Mouse (Mus musculus) stomach, embryonic 15.5 days (tissue): Measurements from ENCODE around the gene Mcm7. TPM values are rescaled to one million over a fixed set of nuclear protein-coding genes. Genes with fewer than 3 reads are reported as not detected.

Experiments used
- ATAC-seq: fragments of 200-750 bp; cut with Nextera tagmentation; 2 replicates; pipeline ENCODE4 v1.8.0; 2017; ENCODE audit warnings: low read depth, moderate number of reproducible peaks, moderate TSS enrichment; ENCODE audit not compliant: insufficient read depth, low FRiP score
- H3K27ac ChIP-seq: fragments of 300-500 bp; sonication (generic); 2 replicates; pipeline ENCODE4 v1.5.1; 2015; ENCODE audit warnings: mild to moderate bottlenecking, inconsistent platforms
- H3K27me3 ChIP-seq: fragments of 300-500 bp; sonication (generic); replicated peaks from 2 replicates; pipeline ENCODE4 v1.6.1; 2015; ENCODE audit warnings: inconsistent platforms
- H3K36me3 ChIP-seq: fragments of 300-500 bp; sonication (generic); 2 replicates; pipeline ENCODE4 v1.6.1; 2015; ENCODE audit warnings: inconsistent platforms
- H3K4me1 ChIP-seq: fragments of 300-500 bp; sonication (generic); 2 replicates; pipeline ENCODE4 v1.6.1; 2015; ENCODE audit warnings: inconsistent platforms
- H3K4me2 ChIP-seq: fragments of 300-500 bp; sonication (generic); 2 replicates; pipeline ENCODE4 v1.6.1; 2015; ENCODE audit warnings: mild to moderate bottlenecking, inconsistent platforms
- H3K4me3 ChIP-seq: fragments of 300-500 bp; sonication (generic); replicated peaks from 2 replicates; pipeline ENCODE4 v1.5.1; 2015; ENCODE audit warnings: inconsistent platforms
- H3K9ac ChIP-seq: fragments of 300-500 bp; sonication (generic); 2 replicates; pipeline ENCODE4 v1.6.1; 2015; ENCODE audit warnings: inconsistent platforms
- H3K9me3 ChIP-seq: fragments of 300-500 bp; sonication (generic); 2 replicates; pipeline ENCODE4 v1.6.1; 2016; ENCODE audit warnings: inconsistent platforms
- WGBS: fragments of 180-500 bp; shearing (Covaris S2); methylation state at CpG from one replicate; pipeline ENCODE4 v1.1.7; 2015; 5-methylcytosine and 5-hydroxymethylcytosine counted together
- polyA plus RNA-seq: library from polyadenylated mRNA; unstranded; fragments of >200 nt; fragmentation: Nextera tagmentation; extraction: Ambion mirVana; gene quantifications from 2 replicates; pipeline ENCODE4 v1.2.1, GENCODE M21; 2015

Mcm7 gene
- polyA plus RNA-seq, 1 experiment from 2014 or later = 150 TPM

DNA sequence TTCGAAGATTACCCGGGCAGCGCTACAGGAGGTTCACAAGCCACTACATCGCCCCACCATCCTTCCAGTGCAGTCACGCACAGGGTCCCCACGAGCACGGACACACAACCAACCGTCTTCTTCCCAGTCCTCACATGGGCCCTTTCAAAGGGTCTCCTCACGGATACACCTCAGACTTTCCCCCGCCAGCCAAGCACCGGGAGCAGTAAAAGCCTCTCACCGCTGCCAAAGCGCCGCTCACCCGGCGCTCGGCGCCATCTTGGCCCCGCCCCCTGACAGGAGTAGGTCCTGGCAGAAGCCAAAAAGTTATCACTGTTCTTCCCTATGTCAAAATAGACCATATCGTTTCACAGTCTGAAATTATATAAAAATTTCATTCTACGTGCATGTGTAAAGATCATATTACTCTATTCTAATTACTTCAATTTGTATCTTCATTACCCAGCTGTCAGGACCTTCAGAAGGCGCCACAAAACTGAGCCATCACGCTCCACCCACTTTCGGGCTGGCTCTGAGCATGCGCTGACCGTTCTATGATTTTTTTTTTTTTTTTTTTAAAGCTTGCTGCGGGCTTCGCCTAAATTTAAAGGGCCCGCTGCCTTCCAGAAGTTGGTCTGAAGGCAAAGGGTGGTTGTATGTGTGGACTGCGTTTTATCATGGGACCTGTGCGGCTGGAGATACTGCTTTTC, 14.9 kb upstream of the Mcm7 start, which contains the start of the genes Taf6 and Cnpy4:
Taf6 (minus strand) TSS at position 502 of the 689 bp plus-strand sequence.
Cnpy4 (plus strand) TSS at position 536 of the 689 bp plus-strand sequence.
- H3K9ac ChIP-seq = peak within 1 kb of the TSS; percentile 90
- peaks cover 6% of the 10 kb centered on the region; the same call in 1 of the 2 replicates for H3K4me1 ChIP-seq
- peaks cover 11% of the 10 kb centered on the region; the same call in 1 of the 2 replicates for H3K36me3 ChIP-seq
- under 1% methylated on average over 31 of the region's 31 CpGs for WGBS
- H3K27ac ChIP-seq = peak within 1 kb of the TSS; percentile 82
- H3K4me3 ChIP-seq = peak within 1 kb of the TSS; percentile 87
- peak within 1 kb of the TSS; percentile 75 for H3K4me2 ChIP-seq
- H3K27me3 ChIP-seq = no peaks in the 10 kb centered on the region
- H3K9me3 ChIP-seq = no peaks in the 10 kb centered on the region
- peak; percentile 88 for ATAC-seq

DNA sequence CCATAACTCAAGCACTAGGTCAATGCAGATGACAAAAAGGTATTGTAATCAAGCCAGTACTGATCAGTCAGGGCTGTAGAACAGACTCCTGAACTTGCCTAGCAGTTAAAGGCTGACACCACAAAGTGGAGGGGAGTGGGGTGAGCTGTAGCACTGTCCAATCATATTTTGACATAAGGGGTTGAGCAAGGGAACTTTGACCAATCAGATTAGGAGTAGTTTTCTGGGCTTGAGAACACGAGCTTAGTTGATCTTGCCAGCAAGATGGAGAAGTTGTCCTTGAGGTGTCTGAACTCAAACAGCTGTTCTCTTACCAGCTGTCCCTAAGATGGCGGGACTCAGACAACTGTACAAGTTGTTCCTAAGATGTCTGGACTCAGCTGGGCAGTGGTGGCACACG, 995 bp upstream of the Mcm7 start:
- 73% methylated on average over 3 of the region's 3 CpGs for WGBS
- Histone ChIP-seq H3K4me2 (peak overlapping the region; percentile 87; the same call in 1 of the 2 replicates), H3K27me3 (no peaks in the 10 kb centered on the region), H3K4me1 (peaks cover 10% of the 10 kb centered on the region), H3K9ac (no peak overlapping the region), H3K36me3 (peaks cover 27% of the 10 kb centered on the region), H3K4me3 (peak overlapping the region; percentile 73; the same call in 1 of the 2 replicates), H3K27ac (no peak overlapping the region), H3K9me3 (no peaks in the 10 kb centered on the region)
- no peak for ATAC-seq

DNA sequence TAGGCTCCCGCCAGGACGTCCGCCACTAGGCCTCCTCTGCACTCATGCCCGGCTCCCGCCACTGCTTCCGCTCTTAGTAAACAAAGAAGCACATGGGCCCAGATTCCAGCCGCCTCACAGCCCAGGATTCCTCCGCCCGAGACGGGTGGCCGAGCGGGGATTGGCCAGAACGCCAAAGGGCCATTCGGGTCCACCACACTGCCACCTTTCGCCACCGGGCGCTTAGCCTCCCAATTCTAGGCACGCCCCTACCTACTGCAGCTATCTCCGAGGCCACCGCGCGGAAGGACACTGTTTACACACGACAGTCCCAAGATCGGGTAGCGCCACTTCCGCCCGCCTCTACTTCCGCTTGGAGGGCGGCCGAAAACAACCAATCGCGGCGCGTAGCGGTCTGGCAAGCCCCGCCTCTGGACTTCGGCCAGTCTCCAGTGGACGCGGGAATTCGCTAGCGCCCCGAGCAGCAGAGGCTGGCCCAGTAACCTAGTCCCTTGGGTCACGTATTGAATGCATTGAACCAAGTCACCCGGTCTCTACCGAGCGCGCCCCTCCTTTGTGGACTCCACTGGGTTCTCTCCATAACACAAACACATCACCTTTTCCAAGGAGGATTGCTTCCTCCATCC, 1.2 kb downstream of the Mcm7 start:
- Histone ChIP-seq H3K27me3 (no peaks in the 10 kb centered on the region), H3K4me3 (peak overlapping the region; percentile 73), H3K9ac (peak overlapping the region; percentile 71), H3K36me3 (peaks cover 28% of the 10 kb centered on the region), H3K4me2 (peak overlapping the region; percentile 87), H3K9me3 (no peaks in the 10 kb centered on the region), H3K4me1 (peaks cover 10% of the 10 kb centered on the region), H3K27ac (peak overlapping the region; percentile 96)
- ATAC-seq = peak; percentile 86
- under 1% methylated on average over 47 of the region's 47 CpGs for WGBS

DNA sequence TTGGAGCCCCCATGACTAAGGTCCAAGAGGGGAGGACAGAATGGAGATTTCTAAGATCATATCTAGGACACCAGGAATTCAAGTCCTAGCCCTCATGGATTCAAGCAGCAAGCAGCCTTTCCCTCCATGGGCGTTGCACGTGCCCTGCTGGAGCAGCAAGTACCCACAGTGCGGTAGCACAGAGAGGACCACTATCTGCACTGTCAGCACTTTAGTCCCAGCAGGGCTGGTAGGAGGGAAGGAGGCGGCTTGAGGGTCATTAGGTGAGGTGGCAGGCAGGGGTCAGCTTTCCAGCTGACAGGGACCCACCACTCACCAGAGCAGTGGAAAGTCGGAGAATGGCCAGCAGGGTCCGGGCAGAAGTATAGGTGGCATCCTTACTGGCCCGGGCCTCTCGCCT, 6.6 kb downstream of the Mcm7 start:
- Histone ChIP-seq H3K4me3 (no peak overlapping the region), H3K27me3 (no peaks in the 10 kb centered on the region), H3K36me3 (peaks cover 63% of the 10 kb centered on the region), H3K9ac (no peak overlapping the region), H3K9me3 (no peaks in the 10 kb centered on the region), H3K27ac (no peak overlapping the region), H3K4me1 (peaks cover 9% of the 10 kb centered on the region), H3K4me2 (no peak overlapping the region)
- WGBS = 71% methylated on average over 8 of the region's 8 CpGs
- ATAC-seq = no peak

DNA sequence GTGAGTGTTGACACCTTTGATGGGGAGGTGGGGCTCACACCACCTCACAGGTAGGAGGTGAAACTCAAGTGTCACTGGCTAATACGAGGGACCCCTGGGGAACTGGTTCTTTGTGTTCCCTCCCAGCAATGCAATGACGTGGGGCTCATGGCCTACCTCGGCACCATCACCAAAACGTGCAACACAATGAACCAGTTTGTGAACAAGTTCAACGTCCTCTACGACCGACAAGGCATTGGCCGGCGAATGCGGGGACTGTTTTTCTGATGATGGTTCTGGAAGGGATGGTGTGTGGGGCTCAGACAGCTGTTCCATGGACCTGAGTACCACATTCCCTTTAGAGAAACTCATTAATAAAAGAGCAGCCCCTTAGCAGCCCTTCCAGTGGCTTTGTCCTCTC, 8.6 kb downstream of the Mcm7 start:
- WGBS = 63% methylated on average over 10 of the region's 10 CpGs
- H3K36me3 ChIP-seq = peaks cover 63% of the 10 kb centered on the region
- no peaks in the 10 kb centered on the region for H3K9me3 ChIP-seq
- ATAC-seq = no peak
- H3K27ac ChIP-seq = no peak overlapping the region
- H3K9ac ChIP-seq = no peak overlapping the region
- H3K4me3 ChIP-seq = no peak overlapping the region
- H3K27me3 ChIP-seq = no peaks in the 10 kb centered on the region
- peaks cover 9% of the 10 kb centered on the region for H3K4me1 ChIP-seq
- no peak overlapping the region for H3K4me2 ChIP-seq

DNA sequence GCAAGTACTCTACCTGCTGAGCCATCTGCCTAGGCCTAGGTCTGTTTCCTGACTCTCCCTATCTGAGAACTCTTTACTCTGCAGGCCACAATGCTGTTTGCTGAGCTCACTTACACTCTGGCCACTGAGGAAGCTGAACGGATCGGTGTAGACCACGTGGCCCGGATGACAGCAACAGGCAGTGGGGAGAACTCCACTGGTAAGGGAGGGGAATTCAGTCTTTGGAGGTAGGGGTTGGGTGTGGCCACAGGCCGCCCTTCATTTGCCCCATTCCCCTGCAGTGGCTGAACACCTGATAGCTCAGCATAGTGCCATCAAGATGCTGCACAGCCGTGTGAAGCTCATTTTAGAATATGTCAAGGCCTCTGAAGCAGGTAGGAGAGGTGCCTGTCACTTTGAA, 9.2 kb downstream of the Mcm7 start:
- H3K4me1 ChIP-seq = peaks cover 9% of the 10 kb centered on the region
- no peak overlapping the region for H3K4me3 ChIP-seq
- ATAC-seq = no peak
- H3K36me3 ChIP-seq = peaks cover 59% of the 10 kb centered on the region
- H3K27ac ChIP-seq = no peak overlapping the region
- 55% methylated on average over 6 of the region's 6 CpGs for WGBS
- H3K9me3 ChIP-seq = no peaks in the 10 kb centered on the region
- H3K4me2 ChIP-seq = no peak overlapping the region
- H3K27me3 ChIP-seq = no peaks in the 10 kb centered on the region
- no peak overlapping the region for H3K9ac ChIP-seq

DNA sequence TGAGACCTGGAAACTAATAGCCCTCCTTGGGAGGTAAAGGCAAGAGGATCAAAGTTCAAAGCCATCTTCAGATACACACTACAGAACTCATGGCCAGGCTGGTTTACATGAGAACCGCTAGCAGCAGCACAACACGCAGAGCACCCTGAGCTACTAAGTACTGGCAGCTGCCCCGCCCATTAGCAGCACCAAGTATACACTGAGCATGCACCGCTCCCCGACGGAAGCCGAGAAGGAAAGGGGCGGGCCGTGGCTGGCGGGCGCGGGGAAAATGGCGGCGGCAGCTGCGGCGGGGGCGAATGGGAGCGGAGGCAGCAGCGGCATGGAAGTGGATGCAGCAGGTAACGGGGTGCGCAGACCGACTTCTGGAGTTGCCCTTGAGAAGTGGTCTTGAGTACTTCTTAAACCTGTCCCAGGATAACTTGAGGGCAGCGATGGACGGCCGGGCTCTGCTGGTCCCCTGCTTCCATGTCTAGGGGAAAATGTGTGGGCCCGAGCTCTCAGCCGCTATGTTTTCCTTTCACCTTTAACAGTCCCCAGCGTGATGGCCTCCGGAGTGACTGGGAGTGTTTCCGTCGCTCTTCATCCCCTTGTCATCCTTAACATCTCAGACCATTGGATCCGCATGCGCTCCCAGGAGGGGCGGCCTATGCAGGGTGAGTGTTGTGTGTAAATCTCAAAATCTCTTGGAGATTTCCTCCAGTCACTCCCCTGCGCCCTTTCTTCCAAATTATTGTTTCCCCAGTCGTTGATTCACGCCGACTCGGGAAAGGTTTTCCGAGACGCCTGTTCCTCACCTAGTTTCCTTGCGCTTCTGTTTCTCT, 11.2 kb downstream of the Mcm7 start, which contains the start of gene Cops6:
Cops6 (plus strand) TSS at position 230 of the 824 bp plus-strand sequence.
- Histone ChIP-seq H3K4me3 (peak within 1 kb of the TSS; percentile 69), H3K9ac (peak within 1 kb of the TSS; percentile 72), H3K36me3 (peaks cover 40% of the 10 kb centered on the region), H3K27ac (peak within 1 kb of the TSS; percentile 69), H3K4me1 (peaks cover 9% of the 10 kb centered on the region), H3K4me2 (peak within 1 kb of the TSS; percentile 71), H3K9me3 (no peaks in the 10 kb centered on the region), H3K27me3 (no peaks in the 10 kb centered on the region)
- ATAC-seq = peak; percentile 96
- under 1% methylated on average over 42 of the region's 42 CpGs for WGBS

DNA sequence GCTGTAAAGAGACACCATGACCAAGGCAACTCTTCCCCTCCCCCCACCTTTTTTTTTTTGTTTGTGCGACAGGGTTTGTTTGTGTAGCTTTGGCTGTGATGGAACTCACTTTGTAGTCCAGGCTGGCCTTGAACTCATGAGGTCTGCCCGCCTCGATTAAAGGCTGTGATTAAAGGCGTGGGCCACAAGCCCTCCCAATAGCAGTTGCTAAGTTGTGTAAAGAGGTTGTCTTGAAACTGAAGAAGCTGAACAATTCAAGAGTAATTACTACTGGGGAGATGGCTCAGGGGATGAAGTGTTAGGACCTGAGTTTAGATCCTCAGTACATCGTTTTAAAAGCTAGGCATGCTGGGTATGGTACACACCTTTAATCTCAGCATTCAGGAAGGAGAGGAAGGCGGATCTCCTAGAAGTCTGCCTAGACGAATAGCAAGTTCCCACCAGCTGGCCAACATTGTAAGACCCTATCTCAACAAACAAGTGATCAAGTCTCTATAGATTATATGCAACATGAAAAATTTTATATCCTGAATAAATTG, 11.9 kb downstream of the Mcm7 start:
- Histone ChIP-seq H3K27ac (peak overlapping the region; percentile 65; the same call in 1 of the 2 replicates), H3K27me3 (no peaks in the 10 kb centered on the region), H3K9me3 (no peaks in the 10 kb centered on the region), H3K4me2 (peak overlapping the region; percentile 61), H3K36me3 (peaks cover 33% of the 10 kb centered on the region), H3K9ac (no peak overlapping the region; the same call in 1 of the 2 replicates), H3K4me3 (peak overlapping the region; percentile 69), H3K4me1 (peaks cover 9% of the 10 kb centered on the region)
- no peak for ATAC-seq
- WGBS = 63% methylated on average over 7 of the region's 7 CpGs

DNA sequence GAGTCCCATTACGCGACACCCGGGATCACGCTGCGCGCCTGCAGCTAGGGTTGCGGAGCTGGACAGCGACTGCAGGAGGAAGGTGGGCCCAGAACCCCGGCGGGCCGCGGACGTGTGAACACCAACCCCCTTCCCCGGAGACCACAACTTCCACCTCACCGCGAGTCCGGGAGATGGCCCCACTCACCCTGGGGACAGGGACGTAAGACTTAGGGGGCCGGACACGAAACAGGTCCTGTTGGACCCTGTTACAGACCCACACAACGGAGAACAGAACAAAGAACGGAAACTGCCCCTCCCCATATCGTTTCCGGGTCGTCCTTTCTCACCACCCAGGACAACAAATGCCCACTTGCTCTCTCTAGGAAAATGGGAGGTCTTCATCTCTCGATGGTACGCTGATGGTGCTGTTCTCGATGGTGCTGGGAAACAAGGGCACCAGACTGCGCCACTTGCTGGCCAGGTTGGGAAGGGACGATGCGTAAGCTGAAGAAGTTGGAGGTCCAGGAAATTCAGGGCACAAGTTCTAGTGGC, 16.7 kb downstream of the Mcm7 start, which contains the start of gene Zfp113:
Zfp113 (minus strand) TSS at position 302 of the 534 bp plus-strand sequence.
- Histone ChIP-seq H3K27ac (peak within 1 kb of the TSS; percentile 87), H3K4me3 (peak within 1 kb of the TSS; percentile 71), H3K4me1 (peaks cover 4% of the 10 kb centered on the region; the same call in 1 of the 2 replicates), H3K27me3 (no peaks in the 10 kb centered on the region), H3K36me3 (peaks cover 17% of the 10 kb centered on the region; the same call in 1 of the 2 replicates), H3K9me3 (no peaks in the 10 kb centered on the region), H3K9ac (peak within 1 kb of the TSS; percentile 62; the same call in 1 of the 2 replicates), H3K4me2 (peak within 1 kb of the TSS; percentile 62)
- WGBS = 0% methylated on average over 31 of the region's 31 CpGs
- ATAC-seq = peak; percentile 95

DNA sequence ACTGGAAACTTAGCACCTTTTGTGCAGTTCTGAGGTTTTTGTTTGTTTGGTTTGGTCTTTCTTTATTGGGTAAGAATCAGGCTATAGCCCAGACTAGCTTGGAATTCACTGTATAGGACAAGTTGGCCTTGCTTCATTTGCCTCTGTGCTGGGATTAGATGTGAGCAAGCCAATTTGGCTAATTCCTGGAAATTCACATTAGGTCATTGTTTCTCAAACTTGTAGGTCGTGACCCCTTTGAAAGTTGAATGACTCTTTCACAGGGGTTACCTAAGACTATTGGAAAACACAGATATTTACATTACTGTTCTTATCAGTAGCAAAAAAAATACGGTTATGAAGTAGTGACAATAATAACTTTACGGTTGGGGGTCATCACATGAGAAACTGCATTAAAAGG, 17.8 kb downstream of the Mcm7 start:
- Histone ChIP-seq H3K9me3 (no peaks in the 10 kb centered on the region), H3K4me2 (peak overlapping the region; percentile 62), H3K4me1 (no peaks in the 10 kb centered on the region), H3K27ac (no peak overlapping the region), H3K4me3 (peak overlapping the region; percentile 71), H3K36me3 (peaks cover 21% of the 10 kb centered on the region; the same call in 1 of the 2 replicates), H3K9ac (no peak overlapping the region; the same call in 1 of the 2 replicates), H3K27me3 (no peaks in the 10 kb centered on the region)
- 62% methylated on average over 3 of the region's 3 CpGs for WGBS
- ATAC-seq = no peak

DNA sequence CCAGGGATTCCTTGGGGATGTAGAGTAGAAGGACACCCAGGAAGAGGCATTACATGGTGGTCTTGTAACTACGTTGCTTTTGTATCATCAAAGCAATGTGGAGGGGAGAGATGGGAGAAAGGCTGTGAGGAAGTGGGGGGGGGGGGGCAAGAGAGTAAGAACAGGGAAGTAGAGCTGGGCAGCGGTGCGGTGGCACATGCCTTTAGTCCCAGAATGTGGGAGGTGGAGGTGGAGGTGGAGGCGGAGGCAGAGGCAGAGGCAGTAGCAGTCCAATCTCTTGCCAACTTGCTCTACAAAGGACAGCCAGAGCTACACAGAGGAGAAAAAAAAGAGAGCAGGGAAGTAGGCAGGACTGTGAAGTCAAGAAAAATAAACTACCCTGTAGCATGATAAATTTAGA, 33.6 kb downstream of the Mcm7 start:
- H3K36me3 ChIP-seq = peaks cover 16% of the 10 kb centered on the region
- H3K27me3 ChIP-seq = no peaks in the 10 kb centered on the region
- no peak overlapping the region for H3K9ac ChIP-seq
- no peak overlapping the region for H3K4me3 ChIP-seq
- no peaks in the 10 kb centered on the region for H3K9me3 ChIP-seq
- H3K4me1 ChIP-seq = no peaks in the 10 kb centered on the region
- H3K27ac ChIP-seq = no peak overlapping the region
- no peak for ATAC-seq
- WGBS = 73% methylated on average over 4 of the region's 4 CpGs
- H3K4me2 ChIP-seq = no peak overlapping the region
